Mouse (Mus musculus): ENCODE results near the gene Zzz3.

DNA sequence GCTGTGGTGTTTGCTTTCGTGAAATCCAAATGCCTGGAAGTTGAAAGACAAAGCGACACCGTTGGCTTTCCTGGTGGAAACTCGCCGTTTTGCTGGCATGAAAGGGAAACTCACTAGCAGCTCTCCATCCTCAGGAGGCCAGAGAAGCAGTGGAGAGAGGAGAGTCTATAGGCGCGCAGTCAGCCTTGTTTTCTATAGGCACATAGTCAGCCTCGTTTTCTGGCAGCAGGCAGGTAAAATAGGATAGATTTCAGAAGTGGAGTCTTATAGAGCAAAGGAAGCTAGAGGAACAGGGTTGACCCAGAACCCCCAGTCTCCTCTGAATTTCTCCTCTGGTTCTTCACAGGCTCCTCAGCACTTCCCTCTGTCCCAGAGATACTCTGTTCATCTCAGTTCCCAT lies 72.8 kb downstream of the Zzz3 start:
- no peak for TF ChIP-seq CTCF (IDR thresholded peaks at IDR 0.05; ENCODE audit: extremely low read depth, insufficient read depth, insufficient read length, insufficient replicate concordance)
- no peak for TF ChIP-seq POLR2A (IDR thresholded peaks at IDR 0.05; ENCODE audit: low read depth, low read length)
